Mouse (Mus musculus) 3T3-L1 (cell line): Measurements from ENCODE around the gene Ldb2.

Source experiments
- DNase-seq: peaks from one replicate; pipeline ENCODE4 v3.0.0-alpha.2; 2015; ENCODE audit warnings: low read depth, low spot score

The Ldb2 gene

DNA sequence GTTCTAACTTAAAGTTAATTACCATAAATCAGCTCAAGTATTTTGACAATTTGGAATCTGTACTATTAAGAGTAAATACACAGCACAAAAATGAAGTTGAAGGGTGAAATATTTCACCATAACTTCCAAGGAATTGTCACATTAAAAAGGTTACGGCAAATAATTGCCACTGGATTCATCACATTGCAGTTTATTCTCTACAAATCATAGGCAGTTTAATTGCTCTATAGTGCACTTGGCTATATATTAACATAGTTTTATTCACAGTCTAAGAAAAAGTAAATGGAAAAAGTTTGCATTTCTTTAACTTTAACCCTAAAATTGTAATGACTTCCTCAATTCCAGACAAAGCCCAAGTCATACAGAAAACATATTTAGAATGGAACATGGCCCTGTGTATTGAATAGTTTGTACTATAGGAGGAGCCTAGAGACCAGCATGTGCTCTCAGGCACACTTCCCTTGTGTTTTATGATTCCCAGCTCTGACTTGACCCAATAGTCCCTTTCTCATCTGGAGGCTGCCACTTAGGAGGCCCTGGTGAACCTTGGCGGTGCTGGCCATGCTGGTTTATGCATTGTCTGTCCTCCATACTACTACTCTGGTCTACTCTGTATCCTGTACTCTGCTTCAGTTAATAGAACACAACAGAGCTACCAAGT is 255.9 kb downstream of the Ldb2 start:
- DNase-seq, result no peak

DNA sequence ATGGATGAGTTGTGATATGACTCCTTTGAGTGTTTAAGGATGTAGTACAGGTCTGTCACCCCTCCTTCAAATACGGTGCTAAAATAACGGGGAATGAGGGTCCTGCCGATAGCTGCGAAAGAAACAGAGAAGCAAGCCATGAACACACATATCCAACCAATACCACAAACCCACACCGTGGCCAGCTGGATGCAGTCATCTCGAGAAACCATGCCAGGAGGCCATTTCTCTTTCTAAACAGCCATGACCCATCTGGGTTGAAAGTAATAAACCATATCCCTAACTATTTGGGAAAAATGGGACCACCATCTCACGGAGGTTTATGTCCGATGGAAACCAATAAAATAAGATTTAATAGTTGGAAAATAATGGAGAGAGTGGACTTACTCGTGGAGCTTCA is 257.7 kb downstream of the Ldb2 start:
- no peak for DNase-seq

DNA sequence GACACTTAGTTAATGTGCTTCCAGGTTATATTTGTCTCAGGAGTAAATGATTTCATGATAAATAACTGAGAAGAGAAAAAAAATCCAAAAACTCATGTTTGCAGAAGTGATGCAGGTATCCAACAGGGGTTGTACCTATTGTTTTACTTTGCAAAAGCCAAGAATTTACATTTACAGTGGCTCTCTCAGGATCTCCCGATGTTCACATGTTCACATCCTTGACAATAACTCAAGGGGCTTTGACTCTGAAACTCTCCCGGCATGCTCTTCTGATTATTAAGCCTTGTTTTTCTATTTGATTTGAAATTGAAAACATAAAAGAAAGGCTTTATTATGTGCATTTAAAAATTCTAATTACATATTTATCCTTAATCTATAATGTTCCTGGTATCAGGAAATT is 260.8 kb downstream of the Ldb2 start:
- no peak for DNase-seq

DNA sequence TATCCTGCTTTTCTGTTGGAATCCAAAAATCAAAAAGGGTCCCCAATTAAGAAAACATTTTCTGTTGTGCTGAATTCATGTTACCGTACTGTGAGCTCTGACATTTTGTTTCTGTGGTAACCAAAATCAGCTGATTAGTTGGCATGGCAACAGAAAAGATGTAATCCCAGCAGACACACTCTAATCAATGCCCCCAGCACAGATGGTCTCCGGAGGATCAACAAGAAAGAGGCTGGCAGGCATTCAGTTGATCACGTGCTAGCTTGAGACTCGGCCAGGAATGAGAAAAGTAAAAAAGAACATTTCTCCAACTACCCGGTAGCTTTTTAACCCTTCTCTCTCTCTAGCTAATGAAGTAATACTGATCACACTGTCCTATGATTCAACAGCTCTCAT is 261.5 kb downstream of the Ldb2 start:
- DNase-seq, result no peak

DNA sequence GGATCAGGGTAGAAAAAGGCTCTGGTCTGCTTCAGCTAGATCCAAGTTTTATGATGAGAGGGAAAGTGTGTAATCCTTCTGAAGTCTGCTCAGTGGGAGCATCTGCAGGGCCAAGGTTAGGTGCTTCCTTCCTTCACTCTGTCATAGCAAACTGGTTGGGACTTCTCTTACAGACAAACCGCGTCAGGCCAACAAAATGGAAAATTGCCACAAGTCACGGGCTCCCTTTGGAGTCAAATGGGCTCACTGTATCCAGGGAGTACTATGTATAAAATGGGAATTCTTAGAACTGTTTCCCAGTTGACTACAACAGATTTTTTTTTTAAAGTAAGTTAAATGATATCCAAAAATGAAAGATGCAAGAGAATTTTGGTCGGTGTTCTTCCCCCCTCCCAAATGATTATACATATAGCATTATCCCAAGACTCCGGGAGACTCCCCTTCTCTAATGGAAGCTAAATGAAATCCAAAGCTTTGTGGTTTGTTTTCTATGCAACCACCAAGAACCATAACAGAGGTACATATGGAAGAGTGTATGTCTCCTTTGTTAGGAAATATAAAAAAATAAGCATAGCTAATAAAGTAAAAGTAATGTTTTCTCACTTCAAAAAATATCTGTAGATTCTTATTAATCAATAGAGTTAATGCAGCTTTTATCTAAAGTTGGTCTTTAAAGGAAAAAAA is 262.0 kb downstream of the Ldb2 start:
- no peak for DNase-seq

DNA sequence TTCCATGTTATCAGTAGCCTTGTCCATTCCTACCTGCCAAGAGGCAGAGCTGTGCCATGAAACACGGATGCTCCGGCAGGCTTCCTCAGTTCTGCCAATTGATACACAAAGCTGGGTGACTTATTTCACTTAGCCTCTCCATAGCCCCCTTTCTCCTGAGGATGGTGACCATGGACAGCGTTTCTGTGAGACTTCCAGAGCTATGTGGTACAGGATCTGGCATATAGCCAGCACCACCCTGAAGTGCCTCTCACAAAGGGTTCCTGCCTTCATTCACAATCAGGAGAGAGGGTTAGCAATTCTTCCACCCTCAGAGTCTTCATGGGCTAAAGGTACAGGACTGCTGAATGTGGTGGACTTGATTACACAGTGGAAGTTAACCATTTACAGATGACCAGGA is 270.0 kb downstream of the Ldb2 start:
- peak; percentile 4 for DNase-seq

DNA sequence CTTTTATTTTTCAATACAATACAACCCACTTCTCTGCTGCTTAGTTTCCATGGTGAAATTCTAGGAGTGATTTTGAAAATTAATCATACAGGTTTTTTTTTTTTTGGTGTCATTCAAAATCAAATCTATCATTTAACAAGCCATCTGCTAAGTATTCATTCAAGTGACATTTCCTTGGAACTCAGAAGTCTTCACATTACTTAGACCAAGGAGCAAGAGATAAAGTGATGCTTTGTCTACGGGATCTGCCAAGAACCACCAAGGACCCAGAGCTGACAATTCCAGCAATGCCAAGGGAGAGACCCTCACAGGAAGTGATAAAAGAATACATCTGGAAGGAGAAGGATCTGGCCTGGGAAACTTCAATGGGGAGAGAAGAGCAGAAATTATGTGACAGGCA is 270.5 kb downstream of the Ldb2 start:
- DNase-seq, result no peak

DNA sequence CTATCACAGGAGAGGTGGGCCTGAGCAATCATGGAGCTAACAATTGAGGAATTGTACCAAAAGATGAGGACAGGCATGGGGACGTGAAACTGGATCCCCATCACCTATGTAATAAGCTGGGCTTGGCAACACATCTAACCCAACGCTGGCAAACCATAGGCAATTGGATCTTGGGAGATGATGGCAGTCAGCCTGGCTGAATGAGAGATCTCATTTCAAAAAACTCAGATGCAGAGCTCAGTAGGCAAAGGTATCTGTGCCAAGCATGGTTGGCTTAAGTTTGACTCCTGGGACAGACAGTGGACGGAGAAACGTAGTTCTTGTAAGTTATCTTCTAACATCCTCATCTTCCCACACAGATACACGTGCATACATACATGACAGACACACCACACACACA is 294.3 kb downstream of the Ldb2 start:
- no peak for DNase-seq

DNA sequence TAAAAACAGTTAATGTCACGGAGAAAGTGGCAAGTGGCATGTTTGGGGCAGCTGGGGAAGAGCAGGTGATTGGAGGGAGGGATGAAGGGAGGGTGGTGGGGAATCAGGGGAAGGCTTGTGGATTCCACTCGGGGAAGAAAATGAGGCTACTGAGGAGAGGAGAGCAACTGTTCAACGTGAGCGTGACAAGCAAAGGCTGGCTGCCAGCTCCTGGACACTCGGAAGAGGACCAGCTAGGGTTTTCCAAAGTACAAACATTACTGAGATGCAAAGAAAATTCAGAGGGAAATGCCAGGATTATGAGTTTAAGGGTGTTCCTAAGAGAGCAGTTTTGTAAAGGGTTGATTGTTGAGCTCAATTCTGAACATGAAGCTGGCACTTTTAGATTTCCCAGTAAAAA is 294.7 kb downstream of the Ldb2 start:
- DNase-seq, result no peak

DNA sequence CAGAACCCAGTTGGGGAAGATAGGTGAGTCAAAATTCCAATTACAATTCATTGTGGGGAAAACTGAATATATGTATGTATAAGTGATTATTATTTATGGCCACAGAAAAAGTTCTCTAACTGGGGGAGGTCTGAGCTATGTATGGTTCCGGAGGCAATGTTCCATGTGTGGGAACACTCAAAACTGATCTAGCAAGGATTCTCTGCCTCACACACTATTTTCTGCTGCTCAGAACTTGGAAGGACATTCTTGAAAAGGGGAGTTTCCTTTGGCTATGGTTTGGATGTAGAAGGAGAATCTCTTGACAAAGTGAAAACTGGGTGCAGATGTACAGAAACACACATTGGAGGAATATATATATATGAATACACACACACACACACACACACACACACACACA is 301.3 kb downstream of the Ldb2 start:
- no peak for DNase-seq

DNA sequence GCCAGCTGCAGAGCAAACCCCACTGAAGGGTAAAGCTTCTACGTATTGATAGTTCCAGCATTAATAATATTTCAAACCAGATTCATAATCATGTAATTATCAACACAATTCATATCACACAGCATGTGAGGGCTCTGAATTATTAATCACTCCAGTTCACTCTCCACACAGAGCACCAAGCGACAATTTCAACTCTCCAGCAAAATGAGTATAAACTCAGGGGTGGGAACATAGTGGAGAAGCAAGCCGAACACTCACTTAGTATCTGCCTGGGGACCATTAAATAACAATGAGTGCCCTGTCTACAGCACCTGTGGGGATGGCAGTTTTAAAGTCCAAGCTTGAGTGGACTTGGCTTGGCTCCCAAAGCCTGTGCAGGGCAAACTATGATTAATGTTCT is 302.6 kb downstream of the Ldb2 start:
- no peak for DNase-seq

DNA sequence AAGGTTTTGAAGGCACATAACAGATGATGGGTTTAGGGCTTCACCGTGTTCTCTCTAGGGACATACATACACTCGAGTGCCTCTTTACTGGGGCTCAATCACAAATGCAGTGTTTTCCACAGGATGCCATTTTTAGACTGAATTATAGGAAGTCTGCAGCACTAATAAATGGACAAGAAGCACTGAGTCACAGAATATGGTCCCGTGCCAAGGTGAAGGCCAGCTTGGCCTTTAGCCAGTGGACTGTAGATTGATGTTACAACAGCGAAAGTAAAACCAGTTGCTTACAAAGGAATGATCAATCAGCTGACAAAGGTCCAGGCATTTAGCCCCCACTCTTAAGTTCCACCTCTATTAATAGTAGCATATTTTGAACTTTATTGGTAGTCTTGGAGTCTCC is 304.4 kb downstream of the Ldb2 start:
- no peak for DNase-seq

DNA sequence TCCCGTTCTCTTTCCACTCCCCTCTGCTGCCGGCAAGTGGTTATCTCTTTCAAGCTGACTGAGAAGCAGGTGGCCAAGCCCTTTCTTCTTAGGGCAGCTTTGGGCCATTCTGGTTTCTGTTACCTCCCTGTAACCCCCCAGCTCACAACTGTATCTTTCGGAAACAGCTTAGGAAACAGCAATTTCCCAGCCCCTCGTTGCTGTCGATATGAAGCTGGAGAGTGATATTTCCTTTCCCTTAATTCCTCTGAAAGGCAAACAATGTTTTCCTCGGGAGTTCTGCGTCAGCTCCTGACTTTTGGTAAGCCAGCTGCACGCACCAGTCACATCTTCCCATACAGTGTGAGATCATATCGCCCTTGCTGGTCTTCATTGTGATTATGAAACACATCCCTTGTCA is 305.3 kb downstream of the Ldb2 start:
- DNase-seq, result no peak

DNA sequence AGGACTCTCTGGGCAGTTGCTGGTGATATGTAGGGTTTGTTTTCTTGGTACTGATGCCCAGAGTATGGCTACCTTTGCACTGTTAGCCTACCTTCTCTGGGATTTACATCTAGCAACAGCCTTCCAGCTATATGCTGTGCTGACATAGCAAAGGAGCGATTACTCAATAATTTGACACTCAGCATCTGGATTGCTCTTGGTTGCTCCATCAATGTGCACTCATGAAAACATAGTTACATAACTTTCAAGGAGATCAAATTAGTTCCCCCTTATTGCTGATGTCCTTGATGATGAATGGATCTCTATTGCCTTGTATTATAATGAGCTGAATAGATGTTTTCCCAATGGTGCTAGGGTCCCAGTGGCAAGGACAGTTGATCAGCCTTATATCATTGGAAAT is 308.0 kb downstream of the Ldb2 start:
- no peak for DNase-seq

DNA sequence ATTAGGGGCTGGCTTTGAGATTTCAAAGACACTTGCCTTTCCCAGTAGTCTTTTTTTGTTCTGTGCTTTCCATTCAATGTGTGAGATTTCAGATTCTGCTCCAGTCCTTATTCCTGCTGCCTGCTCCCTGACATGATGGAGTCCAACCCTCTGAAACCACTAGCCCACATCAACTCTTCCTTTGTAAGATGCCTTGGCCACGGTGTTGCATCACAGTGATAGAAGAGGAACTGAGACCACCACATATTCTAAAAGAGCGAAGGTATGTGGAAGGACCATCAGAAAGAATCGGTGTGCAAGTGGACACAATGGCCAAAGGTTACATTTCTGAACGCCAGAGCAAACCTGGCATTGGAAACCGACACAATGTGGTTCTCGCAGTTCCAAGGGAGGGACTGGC is 309.0 kb downstream of the Ldb2 start:
- no peak for DNase-seq

DNA sequence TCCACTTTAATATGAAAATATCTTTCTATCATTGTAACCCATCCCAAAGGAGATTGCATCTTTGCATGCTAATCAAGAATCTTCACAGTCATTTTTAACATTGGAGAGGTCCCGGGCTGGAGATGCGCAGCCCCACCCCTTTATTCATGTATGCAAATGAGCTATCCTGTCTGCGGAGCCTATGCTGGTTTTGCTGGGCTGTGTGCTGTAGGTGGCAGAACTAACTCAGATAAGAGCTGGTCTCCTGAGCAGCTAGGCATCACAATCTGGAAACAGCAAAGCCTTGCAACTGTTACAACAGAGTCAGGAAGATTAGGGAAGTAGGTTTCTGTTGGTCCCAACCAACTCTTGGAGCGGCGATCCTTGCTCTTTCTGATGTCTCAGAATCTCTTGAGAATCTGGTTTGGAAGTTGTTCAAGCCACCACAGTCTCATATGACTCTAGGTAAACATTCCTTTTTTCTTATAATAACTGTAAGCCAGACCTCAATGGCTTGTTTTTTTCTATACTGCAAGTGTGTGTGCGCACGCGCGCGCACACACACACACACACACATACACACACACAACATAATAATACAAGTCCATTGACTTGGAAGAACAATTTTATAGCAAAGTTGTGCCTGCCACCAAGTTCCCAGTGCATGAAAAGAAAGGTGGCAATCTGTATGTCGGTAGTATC is 315.9 kb downstream of the Ldb2 start:
- DNase-seq, result no peak

DNA sequence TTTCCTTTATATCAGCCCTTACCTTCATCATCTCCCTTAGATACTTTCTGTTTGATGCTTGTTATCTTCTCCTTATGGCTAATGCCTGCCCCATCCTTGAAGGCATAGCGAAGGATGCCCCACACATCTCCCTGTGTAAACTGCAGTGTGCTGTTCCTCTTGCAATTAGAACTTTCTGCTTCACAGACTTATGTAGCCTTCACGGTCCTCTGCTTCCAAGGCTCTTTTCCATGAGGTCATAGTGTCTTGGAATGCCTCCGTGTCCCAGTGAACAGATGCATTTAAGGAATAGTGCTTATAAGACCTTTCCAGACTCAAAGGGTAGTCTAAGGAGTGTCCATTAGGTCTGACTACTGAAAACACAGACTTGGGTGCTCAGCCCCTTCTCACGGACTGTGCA is 318.1 kb downstream of the Ldb2 start:
- DNase-seq, result no peak

DNA sequence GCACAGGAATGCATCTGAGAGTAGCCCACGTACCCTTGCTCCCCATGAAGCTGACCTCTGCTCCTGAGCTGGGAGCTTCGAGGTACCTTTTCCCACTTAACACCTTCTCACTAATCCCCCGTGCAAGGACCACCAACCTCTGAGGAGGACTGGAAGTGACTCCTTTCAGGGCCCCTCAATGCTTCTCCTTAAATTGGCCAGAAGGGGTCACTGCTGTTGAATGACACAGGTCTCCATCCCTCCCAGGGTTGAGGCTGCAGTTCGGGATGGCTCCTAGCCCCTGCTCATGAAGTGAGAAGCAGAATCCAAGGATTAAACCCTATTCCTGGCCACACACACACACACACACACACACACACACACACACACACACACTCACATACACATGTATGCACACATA is 323.1 kb downstream of the Ldb2 start:
- DNase-seq, result peak; percentile 14

DNA sequence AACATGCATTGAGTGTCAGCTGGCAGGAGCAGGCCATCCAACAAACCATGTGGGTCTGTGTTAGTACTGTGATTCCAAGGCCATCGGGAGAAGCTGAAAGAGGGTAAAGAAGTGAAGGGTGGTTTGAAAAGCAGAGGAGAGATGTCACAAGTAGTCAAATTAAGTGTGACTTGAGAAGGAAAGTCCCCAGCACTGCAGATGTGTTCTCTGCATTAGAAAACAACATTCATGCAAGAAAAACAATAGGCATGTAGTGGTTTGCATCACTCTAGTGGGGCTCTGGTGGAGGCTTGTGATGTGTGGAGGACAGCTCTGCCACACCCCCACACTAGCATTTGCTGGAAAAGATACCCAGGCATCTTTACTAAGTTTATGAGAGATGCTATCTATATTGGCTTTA is 323.9 kb downstream of the Ldb2 start:
- no peak for DNase-seq

DNA sequence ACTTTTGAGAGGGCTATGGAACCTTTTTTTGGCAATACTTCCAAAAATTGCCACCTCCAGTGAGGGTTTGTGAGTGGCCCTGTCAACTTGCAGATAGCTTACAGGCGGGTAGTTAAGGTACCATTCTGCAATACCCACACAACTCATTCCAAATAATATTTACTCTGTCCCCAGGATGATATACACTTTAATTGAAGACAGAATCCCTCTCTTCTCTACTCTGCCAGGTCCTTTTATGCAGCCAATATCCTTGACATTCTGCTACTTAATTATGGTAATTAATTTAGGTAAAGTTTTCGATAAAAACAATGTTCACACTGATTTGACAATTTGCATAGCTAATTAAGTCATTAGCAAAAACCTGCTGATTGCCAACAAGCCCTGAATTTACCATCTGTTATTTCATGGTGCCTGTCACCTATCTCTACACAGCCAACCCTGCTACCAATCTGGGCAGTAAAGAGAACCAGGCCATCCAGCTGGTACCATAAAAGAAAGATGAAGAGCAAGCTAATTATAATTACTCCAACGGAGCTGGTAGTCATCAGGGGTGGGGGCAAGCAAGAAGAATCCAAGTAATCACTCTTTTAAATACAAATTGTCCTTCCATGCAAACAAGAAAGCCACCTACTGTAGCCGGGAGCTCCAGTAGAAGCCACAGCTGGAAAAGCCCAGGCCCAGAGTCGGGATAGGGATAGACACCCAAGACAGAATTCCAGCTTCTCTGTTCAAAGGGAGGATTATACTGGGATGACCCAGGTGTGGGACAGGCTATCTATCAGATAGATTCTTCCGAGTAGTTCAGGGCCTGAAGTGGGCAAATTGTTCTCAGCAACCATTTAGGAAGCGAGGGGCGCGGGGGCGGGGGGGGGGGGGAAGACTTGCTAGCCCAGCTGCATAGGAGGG is 325.4 kb downstream of the Ldb2 start:
- DNase-seq, result no peak

DNA sequence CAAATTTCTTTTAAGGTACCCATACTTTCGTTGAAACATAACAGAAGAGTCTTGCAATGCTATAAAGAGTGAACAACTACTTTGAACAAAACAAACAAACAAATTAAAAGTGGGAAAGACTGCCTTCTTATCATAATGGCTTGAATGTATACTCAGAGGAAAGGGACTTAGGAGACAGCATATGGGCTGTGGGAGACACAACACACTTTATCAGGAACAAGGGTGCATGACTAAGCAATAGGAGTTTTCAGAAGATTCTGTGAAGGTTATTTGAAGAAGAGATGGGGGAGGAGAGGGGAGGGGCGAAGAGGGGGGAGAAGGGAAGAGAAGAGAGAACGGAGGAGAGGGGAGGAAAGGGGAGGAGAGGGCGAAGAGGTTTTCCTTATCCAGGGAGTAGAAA is 334.2 kb downstream of the Ldb2 start:
- DNase-seq, result no peak
